Mouse (Mus musculus) neural tube, embryonic 12.5 days (tissue): Measurements from ENCODE around the gene Ddx42. TPM values are rescaled to one million over a fixed set of nuclear protein-coding genes. Genes with fewer than 3 reads are reported as not detected.
"Not testable (repeated sequence)": the region's sequence is repeated elsewhere in the genome, so short reads cannot be mapped to it uniquely, and the experiment has no call there.

Experiments
- ATAC-seq: fragments of 200-750 bp; cut with Nextera tagmentation; 2 replicates; pipeline ENCODE4 v1.8.0; 2017; ENCODE audit warnings: low read depth, mild to moderate bottlenecking, moderate TSS enrichment, moderate library complexity; ENCODE audit not compliant: low FRiP score
- H3K27ac ChIP-seq: fragments of 300-500 bp; sonication (generic); 2 replicates; pipeline ENCODE4 v1.5.1; 2016
- H3K27me3 ChIP-seq: fragments of 300-500 bp; sonication (generic); replicated peaks from 2 replicates; pipeline ENCODE4 v1.6.1; 2016; ENCODE audit warnings: mild to moderate bottlenecking
- H3K36me3 ChIP-seq: fragments of 300-500 bp; sonication (generic); 2 replicates; pipeline ENCODE4 v1.6.1; 2016; ENCODE audit warnings: mild to moderate bottlenecking
- H3K4me1 ChIP-seq: fragments of 300-500 bp; sonication (generic); 2 replicates; pipeline ENCODE4 v1.6.1; 2016
- H3K4me2 ChIP-seq: fragments of 300-500 bp; sonication (generic); replicated peaks from 2 replicates; pipeline ENCODE4 v1.6.1; 2016; ENCODE audit warnings: mild to moderate bottlenecking
- H3K4me3 ChIP-seq: fragments of 300-500 bp; sonication (generic); 2 replicates; pipeline ENCODE4 v1.5.1; 2016
- H3K9ac ChIP-seq: fragments of 300-500 bp; sonication (generic); 2 replicates; pipeline ENCODE4 v1.6.1; 2016; ENCODE audit warnings: mild to moderate bottlenecking
- H3K9me3 ChIP-seq: fragments of 300-500 bp; sonication (generic); 2 replicates; pipeline ENCODE4 v1.6.1; 2016; ENCODE audit warnings: mild to moderate bottlenecking
- WGBS: fragments of 180-500 bp; shearing (Covaris S2); methylation state at CpG from one replicate; pipeline ENCODE4 v1.1.7; 2016; 5-methylcytosine and 5-hydroxymethylcytosine counted together
- polyA plus RNA-seq: library from polyadenylated mRNA; unstranded; fragments of >200 nt; fragmentation: Nextera tagmentation; extraction: Ambion mirVana; gene quantifications from 2 replicates; pipeline ENCODE4 v1.2.1, GENCODE M21; 2016

Ddx42 gene
- polyA plus RNA-seq, 1 experiment from 2014 or later = 113 TPM

DNA sequence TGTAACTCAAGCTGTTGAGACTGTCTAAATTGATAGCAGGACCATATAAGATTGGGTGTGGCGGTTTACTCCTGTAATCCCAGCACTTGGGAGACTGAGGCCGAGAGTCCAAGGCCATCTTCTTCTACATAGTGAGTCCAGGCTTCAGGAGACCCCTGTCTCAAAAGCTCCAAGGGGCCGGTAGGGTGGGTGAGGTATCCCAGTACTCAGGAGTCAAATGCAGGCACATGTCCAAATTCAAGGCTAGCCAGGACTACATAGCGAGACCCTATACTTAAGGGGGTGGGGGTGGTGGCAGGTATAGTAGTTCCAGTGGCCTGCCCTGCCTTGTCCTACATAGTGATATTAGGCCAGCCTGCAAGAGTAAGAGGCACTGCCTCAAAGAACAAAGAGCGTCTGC, 1.9 kb upstream of the Ddx42 start:
- 93% methylated on average over 5 of the region's 5 CpGs for WGBS
- Histone ChIP-seq H3K4me1 (peaks cover 23% of the 10 kb centered on the region), H3K4me3 (no peak overlapping the region), H3K36me3 (peaks cover 33% of the 10 kb centered on the region), H3K9me3 (no peaks in the 10 kb centered on the region), H3K4me2 (peak overlapping the region; percentile 76), H3K27me3 (no peaks in the 10 kb centered on the region), H3K27ac (no peak overlapping the region), H3K9ac (peak overlapping the region; percentile 68)
- ATAC-seq = no peak

DNA sequence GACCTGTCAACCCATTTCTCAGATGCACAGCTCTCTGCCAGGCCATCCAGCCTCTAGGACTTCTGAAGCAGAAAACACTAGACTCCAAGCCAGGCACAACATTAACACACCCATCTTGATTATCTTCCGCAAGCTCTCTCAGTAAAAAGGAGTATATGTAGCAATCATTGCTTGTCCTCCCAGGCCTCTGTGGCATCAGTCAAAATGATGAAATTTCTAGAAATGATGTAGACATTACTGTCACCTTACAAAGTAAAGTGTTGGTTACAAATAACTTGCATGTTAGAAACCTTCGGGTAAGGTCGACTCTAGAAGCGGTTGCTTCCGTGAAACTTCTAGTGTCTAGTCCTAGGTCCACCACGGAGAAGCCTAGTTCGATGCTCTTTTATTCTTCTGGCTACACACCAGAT, 1.3 kb upstream of the Ddx42 start:
- 36% methylated on average over 7 of the region's 7 CpGs for WGBS
- Histone ChIP-seq H3K27ac (no peak overlapping the region), H3K4me2 (peak overlapping the region; percentile 76), H3K9me3 (no peaks in the 10 kb centered on the region), H3K36me3 (peaks cover 27% of the 10 kb centered on the region), H3K9ac (peak overlapping the region; percentile 68), H3K4me1 (peaks cover 23% of the 10 kb centered on the region), H3K4me3 (peak overlapping the region; percentile 91), H3K27me3 (no peaks in the 10 kb centered on the region)
- ATAC-seq = no peak

GRCm38 (mm10) chr11:106215927-106216729, 598 bp upstream of the Ddx42 start, which contains the start of gene Ccdc47:
TSS of gene Ccdc47 (minus strand) at chr11:106216344.
- peaks cover 23% of the 10 kb centered on the region for H3K4me1 ChIP-seq
- peak within 1 kb of the TSS; percentile 87 for H3K9ac ChIP-seq
- WGBS = under 1% methylated on average over 46 of the region's 46 CpGs
- peak within 1 kb of the TSS; percentile 88 for H3K27ac ChIP-seq
- H3K9me3 ChIP-seq = no peaks in the 10 kb centered on the region
- peak within 1 kb of the TSS; percentile 76 for H3K4me2 ChIP-seq
- H3K27me3 ChIP-seq = no peaks in the 10 kb centered on the region
- H3K36me3 ChIP-seq = peaks cover 23% of the 10 kb centered on the region
- peak within 1 kb of the TSS; percentile 91 for H3K4me3 ChIP-seq
- ATAC-seq = peak; percentile 96

GRCm38 (mm10) chr11:106220603-106221002, 3.9 kb downstream of the Ddx42 start:
- Histone ChIP-seq H3K36me3 (peaks cover 16% of the 10 kb centered on the region), H3K27ac (no peak overlapping the region), H3K9ac (no peak overlapping the region), H3K9me3 (no peaks in the 10 kb centered on the region), H3K4me1 (peaks cover 15% of the 10 kb centered on the region), H3K27me3 (no peaks in the 10 kb centered on the region), H3K4me2 (no peak overlapping the region), H3K4me3 (no peak overlapping the region)
- ATAC-seq = no peak
- WGBS = 91% methylated on average over 3 of the region's 3 CpGs

DNA sequence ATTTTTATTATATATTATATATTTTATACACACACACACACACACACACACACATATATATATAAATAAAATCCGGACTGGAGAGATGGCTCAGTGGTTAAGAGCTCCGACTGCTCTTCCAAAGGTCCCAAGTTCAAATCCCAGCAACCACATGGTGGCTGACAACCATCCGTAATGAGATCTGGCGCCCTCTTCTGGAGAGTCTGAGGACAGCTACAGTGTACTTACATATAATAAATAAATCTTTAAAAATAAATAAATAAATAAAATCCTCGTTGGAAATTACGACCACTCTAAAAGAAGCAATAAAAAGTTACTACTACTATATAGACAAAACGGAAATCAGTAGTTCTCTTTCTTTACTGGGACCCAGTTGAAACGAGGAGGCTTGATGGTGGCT, 17.3 kb downstream of the Ddx42 start:
- not testable (repeated sequence) for H3K9me3 ChIP-seq, H3K27me3 ChIP-seq, H3K4me3 ChIP-seq, H3K9ac ChIP-seq, H3K27ac ChIP-seq, H3K4me1 ChIP-seq, H3K4me2 ChIP-seq, ATAC-seq
- H3K36me3 ChIP-seq = peaks cover 70% of the 10 kb centered on the region
- WGBS = 82% methylated on average over 8 of the region's 8 CpGs

- no peaks in the 10 kb centered on the region for H3K4me1 ChIP-seq
Observed at GRCm38 (mm10) chr11:106246834-106247233, 30.1 kb downstream of the Ddx42 start.

DNA sequence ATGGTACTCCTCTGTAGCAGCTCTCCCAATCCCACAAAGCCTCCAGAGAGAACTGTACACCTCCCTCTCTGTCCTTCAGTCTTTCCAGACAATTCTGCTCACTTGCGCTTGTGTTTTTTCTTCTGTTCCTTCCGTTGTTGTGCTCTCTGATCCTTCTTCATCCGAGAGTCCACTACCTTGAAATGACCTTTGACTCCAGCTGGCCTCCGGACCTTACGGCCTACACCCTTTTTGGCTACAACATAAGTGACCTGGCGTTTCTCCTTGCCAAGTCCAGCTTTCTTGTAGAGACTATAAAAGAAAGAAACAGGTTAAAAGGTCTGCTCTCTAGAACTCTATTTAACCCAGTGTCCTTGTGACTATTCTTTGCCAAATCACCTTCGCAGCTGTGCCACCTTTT, 32.6 kb downstream of the Ddx42 start:
- H3K4me1 ChIP-seq = no peaks in the 10 kb centered on the region
- peaks cover 90% of the 10 kb centered on the region for H3K36me3 ChIP-seq
- peaks cover 3% of the 10 kb centered on the region; the same call in 1 of the 2 replicates for H3K9me3 ChIP-seq
- no peak overlapping the region for H3K4me2 ChIP-seq
- WGBS = 90% methylated on average over 7 of the region's 7 CpGs
- H3K4me3 ChIP-seq = no peak overlapping the region
- no peaks in the 10 kb centered on the region for H3K27me3 ChIP-seq
- no peak overlapping the region for H3K9ac ChIP-seq
- no peak overlapping the region for H3K27ac ChIP-seq
- no peak for ATAC-seq

More at GRCm38 (mm10) chr11:106246834-106247233, 30.1 kb downstream of the Ddx42 start:
- ATAC-seq = no peak
- Histone ChIP-seq H3K9me3 (peaks cover 3% of the 10 kb centered on the region; the same call in 1 of the 2 replicates), H3K4me3 (no peak overlapping the region), H3K9ac (no peak overlapping the region), H3K27me3 (no peaks in the 10 kb centered on the region), H3K4me2 (no peak overlapping the region), H3K27ac (no peak overlapping the region), H3K36me3 (peaks cover 96% of the 10 kb centered on the region)
- WGBS = 96% methylated on average over 1 of the region's 1 CpGs

DNA sequence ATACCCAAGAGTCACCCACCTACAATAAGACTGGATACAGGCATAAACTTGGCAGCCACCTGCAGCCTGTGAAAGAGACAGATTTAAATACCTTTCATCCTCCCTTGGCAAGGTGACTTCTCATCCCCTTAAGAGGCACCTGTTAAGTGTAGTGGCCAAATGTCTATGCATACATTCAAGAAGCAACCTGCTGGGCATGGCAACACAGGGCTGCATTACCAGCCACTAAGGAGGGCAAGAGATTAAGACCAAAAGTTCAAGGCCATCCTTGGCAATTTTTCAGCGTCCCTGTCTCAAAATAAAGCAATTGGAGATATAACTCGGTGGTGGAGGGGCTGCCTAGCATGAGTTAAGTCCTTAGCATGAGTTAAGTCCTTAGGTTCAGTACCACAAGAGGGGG, 38.0 kb downstream of the Ddx42 start:
- Histone ChIP-seq H3K4me1 (peaks cover 20% of the 10 kb centered on the region), H3K4me3 (peak overlapping the region; percentile 82), H3K9ac (peak overlapping the region; percentile 75), H3K27ac (no peak overlapping the region), H3K4me2 (peak overlapping the region; percentile 96), H3K9me3 (no peaks in the 10 kb centered on the region), H3K27me3 (no peaks in the 10 kb centered on the region), H3K36me3 (peaks cover 60% of the 10 kb centered on the region)
- WGBS = 19% methylated on average over 2 of the region's 2 CpGs
- ATAC-seq = no peak

DNA sequence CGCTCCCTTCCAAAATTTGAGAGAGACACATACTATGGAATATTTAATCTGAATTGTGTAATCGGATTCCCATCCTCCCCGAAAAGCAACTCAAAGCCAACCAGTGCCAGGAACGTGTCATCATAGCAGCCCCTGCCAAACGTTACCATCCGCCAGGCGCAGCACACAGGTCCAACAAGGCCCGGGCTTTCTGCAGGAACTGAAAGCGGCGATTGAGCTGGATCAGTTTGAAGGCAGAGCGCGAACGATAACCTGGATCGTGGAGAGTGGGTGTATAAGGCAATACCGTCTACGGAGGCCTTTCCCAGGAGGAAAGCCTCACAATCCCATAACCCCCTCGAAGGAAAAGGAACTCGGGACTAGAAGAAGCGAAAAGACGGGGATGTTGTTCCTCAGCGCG, 38.4 kb downstream of the Ddx42 start:
- ATAC-seq = no peak
- peaks cover 56% of the 10 kb centered on the region for H3K36me3 ChIP-seq
- 4% methylated on average over 22 of the region's 22 CpGs for WGBS

DNA sequence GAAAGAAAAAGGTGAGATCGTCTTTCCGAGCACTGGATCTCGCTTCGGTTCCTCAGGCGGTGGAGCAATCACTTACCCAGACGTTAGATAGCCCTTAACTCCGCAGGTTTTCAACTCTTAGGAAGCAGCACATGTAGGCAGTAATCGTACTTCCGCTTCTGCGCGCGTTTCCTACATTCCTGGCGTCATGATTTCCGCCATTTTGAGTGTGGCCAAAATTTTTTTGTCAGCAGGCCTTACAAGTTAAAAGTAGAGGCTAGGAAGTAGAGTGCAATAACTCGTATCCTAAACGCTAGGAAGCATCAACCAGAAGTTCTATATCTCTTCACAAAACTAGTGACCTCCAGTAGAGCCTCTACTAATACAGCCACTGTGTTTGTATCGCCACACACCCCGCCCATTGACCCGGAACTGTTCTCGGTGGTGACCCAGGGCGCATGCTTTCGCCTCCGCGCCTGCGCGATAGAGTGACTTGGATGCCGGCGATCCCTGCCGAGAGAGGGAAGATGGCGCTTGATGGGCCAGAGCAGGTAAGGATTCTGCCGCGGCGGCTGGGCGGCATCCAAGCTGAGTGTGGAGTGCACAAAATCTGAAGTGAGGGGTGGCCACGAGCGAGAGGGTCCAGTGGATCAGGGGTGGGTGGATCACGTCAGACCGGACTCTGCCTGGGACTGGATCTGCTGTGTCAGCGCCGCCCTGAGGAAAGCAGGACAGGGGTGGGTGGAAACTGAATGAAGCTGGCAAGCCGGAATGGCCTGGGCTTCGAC, 39.1 kb downstream of the Ddx42 start, which contains the start of the genes Ftsj3 and Psmc5:
Gene Ftsj3, minus strand, starts transcription at position 395 of the 767 bp plus-strand sequence.
Gene Psmc5, plus strand, starts transcription at position 470 of the 767 bp plus-strand sequence.
- peaks cover 20% of the 10 kb centered on the region for H3K4me1 ChIP-seq
- peak; percentile 95 for ATAC-seq
- H3K36me3 ChIP-seq = peaks cover 54% of the 10 kb centered on the region
- peak within 1 kb of the TSS; percentile 96 for H3K4me2 ChIP-seq
- peak within 1 kb of the TSS; percentile 50; the same call in 1 of the 2 replicates for H3K27ac ChIP-seq
- WGBS = under 1% methylated on average over 42 of the region's 42 CpGs
- H3K9ac ChIP-seq = peak within 1 kb of the TSS; percentile 75
- no peaks in the 10 kb centered on the region for H3K9me3 ChIP-seq
- H3K27me3 ChIP-seq = no peaks in the 10 kb centered on the region
- H3K4me3 ChIP-seq = peak within 1 kb of the TSS; percentile 82

More for the DNA sequence above, 38.4 kb downstream of the Ddx42 start:
- no peaks in the 10 kb centered on the region for H3K27me3 ChIP-seq
- H3K27ac ChIP-seq = no peak overlapping the region
- no peaks in the 10 kb centered on the region for H3K9me3 ChIP-seq
- peak overlapping the region; percentile 96 for H3K4me2 ChIP-seq
- peak overlapping the region; percentile 75 for H3K9ac ChIP-seq
- H3K4me1 ChIP-seq = peaks cover 20% of the 10 kb centered on the region
- peak overlapping the region; percentile 82 for H3K4me3 ChIP-seq

GRCm38 (mm10) chr11:106256775-106257174, 40.0 kb downstream of the Ddx42 start:
- ATAC-seq = no peak
- Histone ChIP-seq H3K27ac (no peak overlapping the region), H3K9me3 (no peaks in the 10 kb centered on the region), H3K36me3 (peaks cover 54% of the 10 kb centered on the region), H3K4me1 (peaks cover 20% of the 10 kb centered on the region), H3K9ac (0 out of 2 replicates have a peak overlapping the region, but pooled peaks have one; percentile 38), H3K4me3 (peak overlapping the region; percentile 82), H3K27me3 (no peaks in the 10 kb centered on the region), H3K4me2 (peak overlapping the region; percentile 96)
- 74% methylated on average over 5 of the region's 5 CpGs for WGBS

GRCm38 (mm10) chr11:106260826-106261450, 44.2 kb downstream of the Ddx42 start:
- Histone ChIP-seq H3K4me2 (no peak overlapping the region), H3K4me1 (peaks cover 11% of the 10 kb centered on the region), H3K9me3 (no peaks in the 10 kb centered on the region), H3K36me3 (peaks cover 76% of the 10 kb centered on the region), H3K27me3 (no peaks in the 10 kb centered on the region), H3K27ac (no peak overlapping the region), H3K9ac (no peak overlapping the region), H3K4me3 (no peak overlapping the region)
- ATAC-seq = no peak
- WGBS = 84% methylated on average over 14 of the region's 14 CpGs
